Mouse (Mus musculus) liver, embryonic 14.5 days (tissue): Measurements from ENCODE around the gene Zfp652.

Experiments used
- CTCF ChIP-seq: IDR thresholded peaks from 2 replicates; pipeline ENCODE4 v1.5.1; 2016; ENCODE audit warnings: antibody characterized with exemption, low read depth, control low read depth
- EP300 ChIP-seq: IDR thresholded peaks from 2 replicates; pipeline ENCODE4 v1.6.1; 2016; ENCODE audit warnings: antibody characterized with exemption, low read depth

DNA sequence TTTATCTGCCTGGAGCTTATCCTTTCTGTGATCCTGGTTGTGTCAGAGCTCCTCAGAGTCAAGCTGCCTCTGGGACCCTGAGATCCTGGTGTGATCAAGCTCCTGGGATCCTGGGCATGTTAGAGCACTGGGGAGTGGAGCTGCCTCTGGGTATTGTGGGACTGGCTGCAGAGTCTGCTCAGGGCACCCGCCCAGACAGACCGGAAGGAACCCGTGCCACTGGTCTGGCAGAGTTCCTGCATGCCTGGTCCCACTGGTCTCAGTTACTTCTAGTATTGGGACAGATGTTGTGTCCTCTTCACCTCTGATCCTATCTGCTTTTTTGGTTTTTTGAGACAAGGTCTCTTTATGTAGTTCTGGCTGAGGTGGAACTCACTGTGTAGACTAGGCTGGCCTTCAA, 25.3 kb downstream of the Zfp652 start:
- no peak for TF ChIP-seq CTCF
- no peak for TF ChIP-seq EP300
